Mouse (Mus musculus): ENCODE results near the gene Mrps2.
"Not testable (repeated sequence)": the region's sequence is repeated elsewhere in the genome, so short reads cannot be mapped to it uniquely, and the experiment has no call there.

The Mrps2 gene

DNA sequence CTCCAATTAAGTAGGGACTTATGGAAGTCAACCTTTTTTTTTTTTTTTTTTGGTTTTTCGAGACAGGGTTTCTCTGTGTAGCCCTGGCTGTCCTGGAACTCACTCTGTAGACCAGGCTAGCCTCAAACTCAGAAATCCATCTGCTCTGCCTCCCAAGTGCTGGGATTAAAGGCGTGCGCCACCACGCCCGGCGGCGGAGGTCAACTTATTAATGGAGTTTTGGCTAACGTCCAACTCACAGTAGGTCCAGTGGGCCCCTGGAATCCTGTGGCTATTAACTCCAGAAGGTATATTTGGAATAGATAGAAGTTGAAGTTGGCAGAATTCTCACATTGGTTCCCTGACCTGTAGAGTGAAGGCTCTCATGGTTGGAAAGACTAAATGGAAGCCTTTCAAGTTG is 4.1 kb downstream of the Mrps2 start:
- not testable (repeated sequence) for DNase-seq (ENCODE audit: low spot score in 2 of 2)

DNA sequence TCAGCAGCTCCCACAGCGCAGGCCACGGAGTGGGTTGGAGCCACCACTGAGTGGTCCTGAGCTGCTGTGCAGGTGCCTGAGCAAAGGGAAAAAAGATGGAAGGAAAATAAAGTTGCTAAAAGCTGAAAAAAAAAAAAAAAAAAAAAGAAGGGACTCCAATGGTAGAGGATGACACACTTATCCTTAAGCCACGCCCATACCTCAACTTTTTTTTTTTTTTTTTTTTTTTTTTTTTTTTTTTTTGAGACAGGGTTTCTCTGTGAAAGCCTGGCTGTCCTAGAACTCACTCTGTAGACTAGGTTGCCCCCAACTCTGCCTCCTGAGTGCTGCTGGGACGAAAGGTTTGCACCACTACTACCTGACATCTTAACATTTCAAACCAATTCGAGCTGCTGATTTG is 10.1 kb downstream of the Mrps2 start:
- not testable (repeated sequence) for DNase-seq (ENCODE audit: low spot score in 2 of 2)

DNA sequence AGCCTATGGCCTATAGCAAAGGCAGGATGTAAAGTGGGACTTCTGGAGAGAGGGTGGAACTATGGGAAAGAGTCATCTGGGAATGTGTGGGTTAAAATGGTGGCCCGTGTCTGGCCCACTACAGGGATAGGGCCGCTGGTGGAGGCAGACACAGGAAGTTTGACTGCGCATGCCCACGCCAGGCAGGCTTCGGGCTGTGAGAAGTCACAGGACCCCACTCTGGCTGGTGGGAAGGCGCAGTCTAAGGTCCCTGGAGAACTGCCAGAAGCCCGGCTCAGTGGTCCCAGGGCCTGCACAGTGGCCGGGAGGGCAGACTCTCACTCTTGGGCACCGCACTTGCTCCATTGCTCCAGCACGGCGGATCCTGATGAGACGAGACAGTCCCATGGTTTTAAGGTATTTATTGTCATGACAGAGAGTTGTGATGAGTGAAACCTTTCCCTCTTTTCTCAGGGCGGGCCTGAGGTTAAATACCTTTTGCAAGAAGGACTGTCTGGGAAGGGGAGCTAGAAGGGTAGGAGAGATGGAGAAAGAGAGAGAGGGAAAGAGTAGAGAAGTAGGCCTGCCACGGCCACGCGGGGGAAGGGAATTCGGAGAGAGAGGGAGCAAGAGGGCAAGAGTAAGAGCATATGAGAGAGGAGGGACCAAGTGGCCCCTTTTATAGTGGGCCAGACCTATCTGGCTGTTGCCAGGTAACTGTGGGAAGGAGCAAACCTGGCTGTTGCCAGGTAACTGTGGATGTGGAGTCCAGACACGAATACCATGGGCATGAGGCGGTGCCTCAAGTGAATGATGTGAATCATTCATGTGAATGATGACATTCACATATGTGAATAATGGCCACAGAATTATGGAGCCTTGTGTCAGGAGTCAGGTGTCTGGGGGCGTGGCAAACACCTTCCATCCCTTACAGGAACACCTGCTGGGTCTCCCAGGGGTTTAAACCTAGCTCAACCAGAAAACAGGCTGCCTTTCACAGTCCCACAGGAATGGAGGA is 11.6 kb downstream of the Mrps2 start:
- DNase-seq (ENCODE audit: low spot score in 2 of 2) = no peak

DNA sequence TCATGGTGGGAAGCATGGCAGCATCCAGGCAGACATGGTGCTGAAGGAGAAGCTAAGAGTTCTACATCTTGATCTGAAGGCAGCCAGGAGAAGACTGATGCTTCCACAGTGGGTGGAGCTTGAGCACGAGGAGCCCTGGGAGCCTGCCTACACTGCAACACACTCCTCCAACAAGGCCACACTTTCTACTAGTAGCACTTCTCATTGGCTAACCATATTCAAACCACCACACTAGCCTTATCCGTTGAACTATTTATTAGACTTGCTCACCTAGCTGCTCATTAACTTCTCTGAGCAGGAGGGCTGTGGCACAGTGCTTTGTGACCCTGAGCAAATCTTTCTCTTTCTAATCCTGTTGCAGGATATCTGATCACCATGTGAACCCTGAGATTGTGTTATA is 16.0 kb downstream of the Mrps2 start:
- no peak for DNase-seq (ENCODE audit: low spot score in 2 of 2)

DNA sequence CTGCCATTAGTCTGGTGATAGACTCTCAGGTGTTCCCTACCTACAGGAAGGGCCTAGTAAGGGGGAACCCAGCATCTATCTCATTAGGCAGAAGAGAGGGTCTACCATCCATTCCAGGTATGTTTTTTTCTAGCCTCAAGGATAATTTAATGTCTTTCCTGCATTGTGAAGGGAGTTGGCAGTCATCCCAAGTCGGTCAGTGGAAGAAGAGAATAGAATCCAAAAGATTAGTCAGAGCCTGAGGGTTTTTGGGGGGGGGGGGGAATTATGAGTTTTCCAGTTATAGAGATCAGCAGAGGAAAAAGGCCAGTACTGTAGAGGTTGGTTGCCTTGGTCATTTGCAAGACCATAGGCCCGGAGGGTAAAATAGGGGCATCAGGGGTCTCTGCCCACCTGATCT is 26.7 kb downstream of the Mrps2 start:
- DNase-seq (ENCODE audit: low spot score in 2 of 2) = no peak

DNA sequence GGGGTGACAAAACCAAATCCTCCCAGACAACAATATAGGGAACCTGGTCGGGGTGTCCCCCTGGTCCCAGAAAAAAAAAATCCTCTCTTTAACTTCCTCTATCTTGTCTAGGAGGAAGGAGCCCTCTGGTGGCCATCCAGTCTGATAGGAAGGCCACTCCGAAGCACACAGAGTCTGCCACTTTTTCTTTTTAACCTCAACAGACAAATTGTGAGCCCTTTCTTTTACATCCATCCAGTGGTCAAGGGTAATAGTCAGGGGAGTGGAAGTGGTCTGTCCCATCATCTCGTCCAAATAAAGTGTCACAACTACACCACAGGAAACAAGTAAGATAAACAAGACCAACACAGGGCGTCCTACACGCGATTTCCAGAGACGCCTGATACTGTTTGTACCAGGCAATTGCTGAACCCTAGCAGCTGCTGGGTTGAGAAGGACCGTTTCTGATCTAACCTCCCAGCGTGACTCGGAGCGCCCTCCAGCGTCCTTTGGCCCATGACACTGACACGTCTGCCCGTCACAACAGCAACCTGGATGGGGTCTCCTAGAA is 27.4 kb downstream of the Mrps2 start:
- DNase-seq (ENCODE audit: low spot score in 2 of 2) = no peak

DNA sequence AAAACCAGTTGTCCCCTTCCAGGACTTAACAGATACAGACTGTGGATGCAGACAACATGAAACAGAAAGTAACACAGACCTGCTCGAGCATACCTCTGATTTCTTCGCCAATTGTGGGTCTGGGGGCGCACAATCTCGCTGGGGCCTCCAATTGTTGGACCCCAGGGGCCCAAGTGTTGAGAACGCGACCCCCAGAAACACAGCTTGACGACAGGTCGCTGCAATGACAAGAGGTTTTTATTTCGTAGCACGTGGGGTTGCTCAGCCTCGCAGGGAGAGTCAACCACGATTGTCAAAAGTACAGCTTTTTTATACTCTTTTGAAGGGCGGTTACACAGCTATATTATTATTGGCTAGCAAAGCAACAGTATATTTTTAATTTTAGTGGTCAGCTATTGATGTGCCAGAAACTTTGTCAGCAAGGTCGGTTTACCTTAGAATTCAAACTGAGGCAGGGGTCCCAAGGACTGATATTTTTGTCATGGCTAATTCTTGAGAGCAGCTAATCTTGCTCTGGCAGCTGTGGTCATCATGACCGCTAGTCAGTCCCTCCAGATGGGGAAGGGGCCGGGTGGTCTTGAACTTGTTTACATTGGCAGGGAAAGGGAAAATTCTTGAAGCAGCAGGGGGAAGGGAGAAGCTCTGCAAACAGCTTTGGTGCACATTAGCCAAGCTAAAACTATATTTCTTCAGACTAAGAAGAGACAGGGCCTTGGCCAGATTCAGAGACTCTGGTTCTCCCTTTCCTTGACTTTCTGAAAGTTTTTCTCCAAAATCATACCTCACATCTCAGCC is 28.1 kb downstream of the Mrps2 start:
- DNase-seq (ENCODE audit: low spot score in 2 of 2) = no peak

DNA sequence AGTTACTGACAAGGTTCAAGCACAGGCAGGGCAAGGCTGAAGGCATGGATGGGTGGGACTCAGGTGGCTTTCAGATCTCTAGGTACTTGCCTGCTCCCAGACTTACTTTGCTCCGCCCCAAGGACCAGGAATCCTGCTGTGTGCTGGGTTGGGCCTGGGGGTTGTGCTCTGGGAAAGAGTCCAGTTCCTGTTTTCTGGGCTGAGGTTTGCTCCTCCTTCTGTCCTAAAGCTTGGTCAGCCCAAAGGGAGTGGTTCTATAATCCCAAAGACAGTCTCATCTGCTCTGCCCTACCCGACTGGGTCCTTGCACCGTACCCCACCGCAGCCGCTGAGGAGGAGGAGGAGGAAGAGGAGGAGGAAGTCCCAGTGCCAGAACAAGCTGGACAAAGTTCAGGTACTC is 28.8 kb downstream of the Mrps2 start, which contains the start of gene Gbgt1:
Gene Gbgt1, plus strand, starts transcription at position 221 of the 400 bp plus-strand sequence.
- no peak for DNase-seq (ENCODE audit: low spot score in 2 of 2)

DNA sequence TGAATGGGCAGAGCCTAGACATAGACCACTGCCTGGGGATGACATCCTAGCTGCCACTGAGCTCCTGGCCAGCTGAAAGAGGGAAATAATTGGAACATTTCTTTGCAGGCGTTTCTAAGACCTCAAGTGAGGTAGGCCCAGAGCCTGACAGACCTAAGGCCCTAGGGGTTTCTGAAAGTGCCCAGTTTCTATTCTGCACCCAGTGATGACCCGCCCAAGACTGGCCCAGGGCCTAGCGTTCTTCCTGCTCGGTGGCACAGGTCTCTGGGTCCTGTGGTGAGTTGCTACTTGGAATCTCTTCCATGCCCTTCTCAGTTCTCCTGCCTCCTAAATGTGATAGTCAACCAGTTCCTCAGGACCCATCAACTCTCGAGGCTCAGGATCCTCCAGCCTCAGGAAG is 29.7 kb downstream of the Mrps2 start:
- DNase-seq (ENCODE audit: low spot score in 2 of 2) = no peak

DNA sequence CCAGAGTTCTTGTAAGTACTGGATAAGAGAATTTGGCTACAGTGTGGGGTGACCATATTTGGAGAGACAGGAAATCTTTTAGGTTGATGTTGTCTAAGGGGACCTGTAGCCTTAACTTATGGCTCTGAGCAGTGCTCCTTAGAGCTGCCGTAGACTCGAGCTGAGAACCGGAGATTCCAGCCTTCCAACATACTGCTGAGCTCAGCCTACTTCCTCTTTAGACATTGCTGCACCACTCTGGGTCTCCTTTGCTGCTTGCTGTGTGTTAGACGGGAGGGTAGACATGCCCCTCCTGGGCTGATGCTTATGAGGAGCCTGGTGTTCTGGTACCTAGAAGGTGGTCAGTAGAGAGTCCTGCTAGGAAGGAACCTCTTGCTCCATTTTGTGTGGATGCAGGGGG is 30.6 kb downstream of the Mrps2 start:
- no peak for DNase-seq (ENCODE audit: low spot score in 2 of 2)

DNA sequence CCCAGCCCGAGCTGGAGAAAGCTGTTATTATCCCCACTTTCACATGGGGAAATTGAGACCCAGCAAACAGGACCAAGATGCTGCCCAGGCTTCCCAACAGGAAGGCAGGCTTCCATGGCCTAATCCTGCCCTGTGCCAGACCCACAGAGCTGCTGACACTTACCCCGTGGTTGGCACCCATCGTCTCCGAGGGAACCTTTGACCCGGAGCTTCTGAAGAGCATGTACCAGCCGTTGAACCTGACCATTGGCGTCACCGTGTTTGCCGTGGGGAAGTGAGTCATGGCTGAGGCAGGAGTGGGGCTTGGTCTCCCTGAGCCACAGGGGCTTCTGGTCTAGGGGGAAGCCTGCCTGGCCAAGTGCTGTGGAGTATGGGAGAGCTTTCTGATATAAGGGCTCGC is 35.1 kb downstream of the Mrps2 start:
- no peak for DNase-seq (ENCODE audit: low spot score in 2 of 2)

DNA sequence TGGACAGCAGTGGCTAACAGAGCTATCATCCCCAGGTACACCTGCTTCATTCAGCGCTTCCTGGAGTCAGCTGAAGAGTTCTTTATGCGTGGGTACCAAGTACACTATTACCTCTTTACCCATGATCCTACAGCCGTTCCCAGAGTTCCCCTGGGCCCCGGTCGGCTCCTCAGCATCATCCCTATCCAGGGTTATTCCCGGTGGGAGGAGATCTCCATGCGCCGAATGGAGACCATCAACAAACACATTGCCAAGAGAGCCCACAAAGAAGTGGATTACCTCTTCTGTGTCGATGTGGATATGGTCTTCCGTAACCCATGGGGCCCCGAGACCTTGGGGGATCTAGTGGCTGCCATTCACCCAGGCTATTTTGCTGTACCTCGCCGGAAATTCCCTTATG is 36.8 kb downstream of the Mrps2 start:
- DNase-seq (ENCODE audit: low spot score in 2 of 2) = no peak

DNA sequence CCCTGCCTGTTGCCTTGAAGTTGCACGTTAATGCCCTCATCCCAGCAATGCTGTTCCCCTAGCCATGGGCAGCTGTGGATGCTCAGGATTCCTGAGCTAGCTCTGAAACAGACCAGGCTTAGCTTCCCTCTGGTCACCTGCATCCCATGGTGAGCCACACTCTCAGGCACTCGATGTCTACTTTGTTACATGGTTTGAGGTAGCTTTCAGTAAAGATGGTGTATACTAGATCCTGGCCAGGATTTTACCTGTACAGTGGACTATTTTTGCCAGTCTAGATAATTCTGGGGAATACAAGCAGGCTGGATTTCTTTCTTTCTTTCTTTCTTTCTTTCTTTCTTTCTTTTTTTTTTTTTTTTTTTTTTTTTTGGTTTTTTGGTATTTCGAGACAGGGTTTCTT is 37.9 kb downstream of the Mrps2 start, which contains the start of gene Gm10134:
Gene Gm10134, plus strand, starts transcription at position 301 of the 400 bp plus-strand sequence.
- no peak for DNase-seq (ENCODE audit: low spot score in 2 of 2)

DNA sequence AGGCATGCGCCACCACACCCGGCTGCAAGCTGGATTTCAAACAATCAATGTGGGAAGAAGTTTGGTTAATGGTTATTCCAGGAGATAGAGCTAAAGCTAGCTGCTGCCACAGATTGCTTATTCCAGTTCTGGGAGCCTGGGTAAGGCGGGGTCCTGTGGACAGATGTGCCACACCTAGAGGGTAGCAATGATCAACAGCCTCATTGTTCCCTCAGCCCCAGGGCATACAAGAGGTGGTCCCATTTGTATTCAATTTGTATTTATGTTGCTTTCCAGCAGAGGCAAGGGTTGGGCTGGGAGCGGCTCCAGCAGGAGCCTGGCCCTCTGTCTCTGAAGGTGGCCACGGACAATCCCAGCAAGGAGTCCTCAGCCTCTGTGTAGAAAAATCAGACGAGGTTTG is 38.4 kb downstream of the Mrps2 start:
- DNase-seq (ENCODE audit: low spot score in 2 of 2) = no peak

DNA sequence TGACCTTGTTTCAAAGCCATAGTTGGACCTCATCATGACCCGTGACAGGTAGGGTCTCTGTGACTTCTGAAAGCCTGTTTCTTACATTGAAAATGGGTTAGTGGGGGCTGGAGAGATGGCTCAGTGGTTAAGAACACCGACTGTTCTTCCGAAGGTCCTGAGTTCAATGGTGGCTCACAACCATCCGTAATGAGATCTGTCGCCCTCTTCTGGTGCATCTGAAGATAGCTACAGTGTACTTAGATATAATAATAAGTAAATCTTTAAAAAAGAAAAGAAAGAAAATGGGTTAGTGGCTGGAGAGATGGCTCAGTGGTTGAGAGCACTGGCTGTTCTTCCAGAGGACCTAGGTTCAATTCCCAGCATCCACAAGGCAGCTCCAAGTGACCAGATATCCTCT is 43.7 kb downstream of the Mrps2 start:
- not testable (repeated sequence) for DNase-seq (ENCODE audit: low spot score in 2 of 2)

DNA sequence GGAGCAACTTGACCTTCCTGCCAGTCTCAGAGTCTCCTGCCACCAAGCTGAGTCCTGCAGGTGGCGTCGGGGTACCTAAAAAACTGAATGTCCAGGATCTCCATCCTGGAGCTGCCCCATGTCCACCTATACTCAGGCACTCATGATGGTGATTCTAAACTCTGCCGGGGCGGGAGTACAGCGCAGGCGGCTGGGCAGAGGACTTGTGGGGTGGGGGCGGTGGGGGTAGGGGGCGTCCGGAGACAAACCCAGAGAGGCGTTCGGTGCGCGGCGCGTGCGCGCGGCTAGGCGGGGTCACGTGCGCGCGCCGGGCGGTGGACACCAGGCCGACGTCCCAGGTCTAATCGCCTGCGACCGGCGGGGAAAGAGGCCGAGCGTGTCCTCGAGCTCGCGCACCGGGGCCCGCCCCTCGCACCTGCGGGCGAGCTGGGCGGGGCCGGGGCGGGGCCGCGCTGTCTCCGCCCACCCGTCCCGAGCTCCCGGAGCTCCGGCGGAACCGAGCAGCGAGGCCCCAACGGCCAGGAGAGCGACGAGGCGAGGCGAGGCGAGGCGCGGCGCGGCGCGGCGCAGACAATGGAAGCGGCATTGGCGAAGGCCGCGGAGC is 45.0 kb downstream of the Mrps2 start, which contains the start of gene Ralgds:
Gene Ralgds, plus strand, starts transcription at position 328 of the 604 bp plus-strand sequence.
- no peak for DNase-seq (ENCODE audit: low spot score in 2 of 2)

DNA sequence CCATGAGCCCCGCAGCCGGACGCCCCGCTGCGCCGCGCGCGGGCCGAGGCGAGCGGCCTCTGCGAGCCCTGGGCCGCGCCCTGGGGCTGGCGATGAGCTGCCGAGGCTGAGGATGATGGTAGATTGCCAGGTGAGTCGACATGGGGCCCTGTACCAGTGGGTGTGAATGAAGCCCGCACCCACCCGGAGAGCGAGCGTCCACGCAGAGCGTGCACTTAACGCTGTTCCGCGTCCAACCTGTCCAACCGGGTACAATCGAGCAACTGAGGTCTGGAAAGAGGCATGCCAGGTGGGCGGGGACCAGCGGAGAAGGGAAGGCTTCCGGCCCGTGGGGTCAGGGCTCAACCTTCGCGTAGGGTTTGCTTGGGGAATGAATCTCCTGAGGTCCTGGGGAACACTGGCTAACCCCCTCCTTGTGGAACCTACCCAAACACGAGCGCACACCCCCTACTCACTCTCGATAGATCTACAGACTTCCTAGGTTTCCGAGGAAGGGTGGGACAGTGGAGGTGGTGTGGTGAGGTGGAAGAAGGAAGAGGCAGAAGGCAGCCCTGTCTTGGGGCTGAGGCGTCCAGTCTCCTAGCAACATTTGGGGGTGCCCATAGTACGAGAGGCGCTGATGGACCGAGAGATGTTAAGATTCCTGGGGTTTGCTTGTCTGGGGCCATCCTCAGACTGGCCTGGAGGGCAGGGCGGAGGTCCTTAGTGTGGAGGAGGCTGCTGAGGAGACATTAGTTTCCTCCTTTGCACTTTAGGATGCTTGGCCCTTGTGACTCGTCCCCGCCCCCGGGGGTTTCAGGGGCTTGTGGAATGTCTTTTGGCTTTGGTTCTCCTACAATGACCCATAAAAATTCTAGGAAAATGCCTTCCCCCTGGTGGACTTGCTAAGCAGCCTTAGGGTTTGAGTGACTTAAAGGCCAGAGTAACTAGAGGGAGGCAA is 45.8 kb downstream of the Mrps2 start:
- no peak for DNase-seq (ENCODE audit: low spot score in 2 of 2)

DNA sequence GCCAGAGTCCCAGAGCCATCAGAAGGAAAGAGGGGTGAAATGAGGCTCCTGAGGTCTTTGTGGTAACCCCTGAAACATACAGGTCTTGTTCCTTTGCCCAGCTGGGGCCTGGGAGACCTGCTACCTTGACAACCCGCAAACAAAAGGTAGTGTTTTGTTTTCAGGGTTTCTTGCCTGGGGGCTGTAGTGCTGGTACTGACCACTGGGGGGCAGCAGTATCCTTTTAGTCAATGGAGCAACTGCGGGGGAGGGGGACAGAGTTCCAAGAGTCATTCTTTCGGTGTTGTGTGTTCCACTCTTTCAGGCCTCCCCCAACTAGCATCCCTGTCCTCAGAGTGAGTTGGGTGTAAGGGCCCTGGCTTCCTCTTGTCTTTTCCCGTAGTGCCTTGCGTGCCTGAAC is 46.6 kb downstream of the Mrps2 start:
- DNase-seq (ENCODE audit: low spot score in 2 of 2) = peak; percentile 86 to 87

DNA sequence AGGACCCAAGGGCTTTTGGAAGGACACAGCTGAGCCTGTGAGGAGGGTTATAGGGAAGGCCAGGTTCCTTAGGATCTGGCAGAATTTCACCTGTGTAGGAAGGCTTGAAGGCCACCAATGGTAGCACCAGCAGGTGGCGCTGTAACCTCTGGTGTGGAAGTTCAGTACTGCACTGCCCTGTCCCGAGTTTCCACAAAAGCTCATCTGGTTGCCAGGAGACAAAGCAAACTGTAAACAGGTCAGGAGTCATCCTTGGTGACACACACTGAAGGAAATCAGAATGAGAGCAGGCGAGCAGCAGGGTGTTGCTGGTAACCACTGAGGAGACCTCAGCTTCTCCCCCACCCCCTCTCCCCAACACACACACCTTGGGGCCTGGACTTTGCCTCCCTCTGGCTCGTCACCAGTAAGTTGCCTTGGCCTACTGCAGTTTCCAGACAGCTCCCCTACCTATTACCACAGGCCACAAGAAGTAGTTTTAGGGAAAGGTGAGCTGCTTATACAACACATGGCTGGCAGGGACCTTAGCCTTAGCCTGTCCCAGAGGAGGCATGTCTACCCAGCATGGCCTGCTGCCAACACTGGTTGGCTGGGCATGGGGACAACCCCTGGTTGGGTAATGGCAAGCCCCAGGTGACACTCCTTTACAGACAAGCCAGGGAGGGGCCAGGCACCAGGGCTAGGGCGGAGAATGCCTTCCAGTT is 49.5 kb downstream of the Mrps2 start:
- DNase-seq (ENCODE audit: low spot score in 2 of 2) = peak in 1 of 2 experiments; percentile 61

DNA sequence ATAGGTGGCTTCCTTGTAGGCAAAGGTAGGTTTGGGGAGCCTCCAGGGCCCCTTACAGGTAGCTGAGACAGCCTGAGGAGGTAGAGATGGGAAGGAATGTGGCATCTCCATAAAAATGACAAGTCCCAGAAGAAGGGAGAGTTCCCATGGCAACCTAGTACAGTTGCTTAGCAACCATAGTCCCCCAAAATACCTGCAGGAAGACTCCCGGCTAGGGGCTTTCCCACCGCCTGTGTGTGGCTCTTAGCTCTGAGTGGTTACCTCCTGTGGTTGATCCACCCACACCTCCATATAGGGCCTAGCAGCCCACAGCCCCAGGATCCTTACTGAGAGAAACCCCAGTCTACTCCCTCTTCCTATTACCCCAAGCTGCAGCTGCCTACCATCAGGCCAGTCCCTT is 50.4 kb downstream of the Mrps2 start:
- DNase-seq (ENCODE audit: low spot score in 2 of 2) = no peak

Data from frontal cortex, postnatal 25 days (tissue).